In genomic region chr13:98205771-98206545, GRCm38 (mm10) we compare ENCODE assay signal across 7 mouse cellular contexts. TPM values are rescaled to one million over a fixed set of nuclear protein-coding genes. Genes with fewer than 3 reads are reported as not detected.
A peak's percentile ranks its signal among the peaks of the same experiment; 100 is the strongest.
DNase-seq lines count a peak whose midpoint lies in the region; ATAC-seq and TF ChIP-seq lines count a peak whose summit lies in the region.

TSS of gene Arhgef28 (minus strand) at chr13:98206439.

- no peaks in the 10 kb centered on the region for H3K9me3 ChIP-seq in embryonic facial prominence, embryonic 13.5 days
- H3K9me3 ChIP-seq in heart, embryonic 10.5 days: no peaks in the 10 kb centered on the region
- H3K9me3 ChIP-seq in kidney, embryonic 14.5 days (ENCODE audit: control insufficient read depth, low read length): no peaks in the 10 kb centered on the region
- H3K9me3 ChIP-seq in midbrain, postnatal 0 days (ENCODE audit: low read length): no peaks in the 10 kb centered on the region

- TF ChIP-seq POLR2A in bone marrow, adult 2 months (IDR thresholded peaks at IDR 0.05; ENCODE audit: borderline replicate concordance, control insufficient read depth, low read depth, low read length): no peak

- peaks cover 18% of the 10 kb centered on the region for H3K27me3 ChIP-seq in embryonic facial prominence, embryonic 13.5 days
- peaks cover 17% of the 10 kb centered on the region for H3K27me3 ChIP-seq in heart, embryonic 10.5 days (ENCODE audit: insufficient read depth, poor library complexity, severe bottlenecking)
- H3K27me3 ChIP-seq in kidney, embryonic 14.5 days (ENCODE audit: control insufficient read depth, insufficient read depth, low read length): no peaks in the 10 kb centered on the region
- H3K27me3 ChIP-seq in midbrain, postnatal 0 days (ENCODE audit: insufficient read depth, low read length): no peaks in the 10 kb centered on the region
- peaks cover 3% of the 10 kb centered on the region; the same call in 1 of the 2 replicates for H3K27me3 ChIP-seq in splenic B cell, adult 2 months (ENCODE audit: control insufficient read depth, insufficient read depth, low read length, poor library complexity, severe bottlenecking)

- no peak within 1 kb of the TSS; the same call in 1 of the 2 replicates for H3K27ac ChIP-seq in bone marrow, adult 2 months (ENCODE audit: control insufficient read depth, insufficient read depth, low read depth, low read length, poor library complexity)
- H3K27ac ChIP-seq in embryonic facial prominence, embryonic 13.5 days: peak within 1 kb of the TSS; percentile 51
- H3K27ac ChIP-seq in heart, embryonic 10.5 days: peak within 1 kb of the TSS; percentile 88
- H3K27ac ChIP-seq in kidney, embryonic 14.5 days (ENCODE audit: low read depth, low read length): peak within 1 kb of the TSS; percentile 68
- peak within 1 kb of the TSS; percentile 68 for H3K27ac ChIP-seq in midbrain, postnatal 0 days (ENCODE audit: low read depth, low read length)

- H3K4me2 ChIP-seq in embryonic facial prominence, embryonic 13.5 days: peak within 1 kb of the TSS; percentile 97
- H3K4me2 ChIP-seq in kidney, embryonic 14.5 days (replicated peaks; ENCODE audit: low read depth, low read length): peak within 1 kb of the TSS; percentile 83
- peak within 1 kb of the TSS; percentile 72 for H3K4me2 ChIP-seq in midbrain, postnatal 0 days (ENCODE audit: low read depth, low read length, poor library complexity, severe bottlenecking)

- ATAC-seq in embryonic facial prominence, embryonic 13.5 days (ENCODE audit: insufficient number of reproducible peaks, insufficient read depth, low FRiP score, low TSS enrichment, low read depth): peak; percentile 81
- ATAC-seq in kidney, embryonic 14.5 days (ENCODE audit: low FRiP score, low TSS enrichment): peak; percentile 92
- ATAC-seq in midbrain, postnatal 0 days (ENCODE audit: low FRiP score): peak; percentile 76

- H3K4me3 ChIP-seq in bone marrow, adult 2 months (replicated peaks; ENCODE audit: control insufficient read depth, low read depth, low read length): peak within 1 kb of the TSS; percentile 52
- peak within 1 kb of the TSS; percentile 63 for H3K4me3 ChIP-seq in embryonic facial prominence, embryonic 13.5 days
- H3K4me3 ChIP-seq in heart, embryonic 10.5 days: peak within 1 kb of the TSS; percentile 69
- peak within 1 kb of the TSS; percentile 49 for H3K4me3 ChIP-seq in kidney, embryonic 14.5 days (ENCODE audit: low read length)
- H3K4me3 ChIP-seq in midbrain, postnatal 0 days (ENCODE audit: low read depth, low read length): peak within 1 kb of the TSS; percentile 74

- H3K36me3 ChIP-seq in embryonic facial prominence, embryonic 13.5 days: no peaks in the 10 kb centered on the region
- no peaks in the 10 kb centered on the region for H3K36me3 ChIP-seq in heart, embryonic 10.5 days
- no peaks in the 10 kb centered on the region for H3K36me3 ChIP-seq in kidney, embryonic 14.5 days (ENCODE audit: control insufficient read depth, insufficient read depth, low read length)
- H3K36me3 ChIP-seq in midbrain, postnatal 0 days (ENCODE audit: insufficient read depth, low read length): no peaks in the 10 kb centered on the region
- no peaks in the 10 kb centered on the region for H3K36me3 ChIP-seq in splenic B cell, adult 2 months (ENCODE audit: control insufficient read depth, insufficient read depth, low read length, poor library complexity, severe bottlenecking)

- peak within 1 kb of the TSS; percentile 73 for H3K9ac ChIP-seq in embryonic facial prominence, embryonic 13.5 days
- H3K9ac ChIP-seq in kidney, embryonic 14.5 days (ENCODE audit: low read depth, low read length): peak within 1 kb of the TSS; percentile 64
- H3K9ac ChIP-seq in midbrain, postnatal 0 days (replicated peaks; ENCODE audit: low read length, poor library complexity, severe bottlenecking): peak within 1 kb of the TSS; percentile 85

- DNase-seq in heart, embryonic 10.5 days (ENCODE audit: low spot score): peak; percentile 89
- peak; percentile 65 for DNase-seq in liver
- DNase-seq in midbrain, postnatal 0 days (ENCODE audit: low spot score): peak; percentile 50
- DNase-seq in splenic B cell, adult 2 months (ENCODE audit: low read depth, low spot score): peak; percentile 8

- TF ChIP-seq CTCF in bone marrow, adult 2 months (IDR thresholded peaks at IDR 0.05; ENCODE audit: control insufficient read depth, insufficient read depth, low read length): peak; percentile 29; the same call in 1 of the 2 replicates
- TF ChIP-seq CTCF in midbrain, postnatal 0 days (IDR thresholded peaks at IDR 0.05): peak; percentile 71

- H3K4me1 ChIP-seq in bone marrow, adult 2 months (ENCODE audit: control insufficient read depth, insufficient read depth, low read length): no peaks in the 10 kb centered on the region
- H3K4me1 ChIP-seq in embryonic facial prominence, embryonic 13.5 days: peaks cover 12% of the 10 kb centered on the region
- H3K4me1 ChIP-seq in heart, embryonic 10.5 days: peaks cover 30% of the 10 kb centered on the region
- H3K4me1 ChIP-seq in kidney, embryonic 14.5 days (ENCODE audit: control insufficient read depth, insufficient read depth, low read length): peaks cover 10% of the 10 kb centered on the region; the same call in 1 of the 2 replicates
- no peaks in the 10 kb centered on the region for H3K4me1 ChIP-seq in midbrain, postnatal 0 days (ENCODE audit: insufficient read depth, low read length)

- WGBS in bone marrow, adult 2 months: under 1% methylated on average over 56 of the region's 76 CpGs
- under 1% methylated on average over 40 of the region's 76 CpGs for WGBS in embryonic facial prominence, embryonic 13.5 days
- 1% methylated on average over 66 of the region's 76 CpGs for WGBS in heart, embryonic 10.5 days
- WGBS in kidney, embryonic 14.5 days: under 1% methylated on average over 70 of the region's 76 CpGs
- WGBS in midbrain, postnatal 0 days: under 1% methylated on average over 42 of the region's 76 CpGs

RNA-seq across cellular contexts. Expression of gene Arhgef28, which starts in this region (rescaled TPM):
- polyA plus RNA-seq in bone marrow, adult 2 months (2011; ENCODE audit: insufficient read depth, insufficient read length, low replicate concordance, missing spikeins): 2.7 TPM in 1 of 2 replicates, not detected in the other
- polyA plus RNA-seq in embryonic facial prominence, embryonic 13.5 days (2015; fragmentation: Nextera tagmentation; extraction: Ambion mirVana): 12.9 and 15.5 TPM in 2 replicates
- polyA plus RNA-seq in heart, embryonic 10.5 days (2016; fragmentation: Nextera tagmentation; extraction: Ambion mirVana): 10.2 and 10.6 TPM in 2 replicates
- polyA plus RNA-seq in kidney, embryonic 14.5 days (2014; fragmentation: Nextera tagmentation; extraction: Ambion mirVana): 33.7 and 38.6 TPM in 2 replicates
- 29.1 and 41.5 TPM in 2 replicates for total RNA-seq in midbrain, postnatal 0 days (2014; rRNA removed)
- 31.2 and 34.3 TPM in 2 replicates for polyA plus RNA-seq in midbrain, postnatal 0 days (2015; fragmentation: Nextera tagmentation; extraction: Ambion mirVana)

Comparison
In these comparisons a context has a peak if more than half of its experiments do, and no peak if none do; other contexts are left out.
1. DNase-seq: peak in every context shown above with its lines; median percentile 89 in heart, embryonic 10.5 days; 65 in liver; 50 in midbrain, postnatal 0 days; 8 in splenic B cell, adult 2 months.